In genomic region chr14:31204844-31205243, GRCm38 (mm10) we compare ENCODE assay signal across 8 mouse cellular contexts. TPM values are rescaled to one million over a fixed set of nuclear protein-coding genes. Genes with fewer than 3 reads are reported as not detected.
DNase-seq lines count a peak whose midpoint lies in the region; ATAC-seq lines count a peak whose summit lies in the region.

No protein-coding gene starts in this region.

- H3K4me1 ChIP-seq in kidney, embryonic 15.5 days = peaks cover 26% of the 10 kb centered on the region
- peaks cover 9% of the 10 kb centered on the region; the same call in 1 of the 2 replicates for H3K4me1 ChIP-seq in brown adipose tissue, adult 24 weeks (ENCODE audit: control insufficient read depth, insufficient read depth, insufficient read length, low read length)
- H3K4me1 ChIP-seq in hindbrain, embryonic 14.5 days (replicated peaks; ENCODE audit: control insufficient read depth, insufficient read depth, low read length) = peaks cover 20% of the 10 kb centered on the region
- peaks cover 17% of the 10 kb centered on the region for H3K4me1 ChIP-seq in midbrain, embryonic 14.5 days (ENCODE audit: control insufficient read depth, insufficient read depth, low read length)

- ATAC-seq in kidney, embryonic 15.5 days (replicated peaks; ENCODE audit: low FRiP score) = no peak
- no peak for ATAC-seq in hindbrain, embryonic 14.5 days (ENCODE audit: low FRiP score)
- ATAC-seq in midbrain, embryonic 14.5 days (ENCODE audit: low FRiP score, low TSS enrichment) = no peak
- no peak for ATAC-seq in monocyte, adult 5-6 weeks (replicated peaks; ENCODE audit: insufficient number of reproducible peaks, low FRiP score, low TSS enrichment, poor library complexity, severe bottlenecking)

- H3K27ac ChIP-seq in kidney, embryonic 15.5 days = peak overlapping the region; percentile 92
- peak overlapping the region; percentile 78; the same call in 1 of the 2 replicates for H3K27ac ChIP-seq in brown adipose tissue, adult 24 weeks (replicated peaks; ENCODE audit: low read depth, low read length)
- peak overlapping the region; percentile 90 for H3K27ac ChIP-seq in hindbrain, embryonic 14.5 days
- H3K27ac ChIP-seq in midbrain, embryonic 14.5 days (replicated peaks; ENCODE audit: low read depth, low read length) = peak overlapping the region; percentile 90

- H3K36me3 ChIP-seq in kidney, embryonic 15.5 days = peaks cover 47% of the 10 kb centered on the region
- peaks cover 46% of the 10 kb centered on the region for H3K36me3 ChIP-seq in hindbrain, embryonic 14.5 days (replicated peaks; ENCODE audit: control insufficient read depth, insufficient read depth)
- peaks cover 44% of the 10 kb centered on the region for H3K36me3 ChIP-seq in midbrain, embryonic 14.5 days (ENCODE audit: control insufficient read depth, insufficient read depth, low read length)

- 47% methylated on average over 4 of the region's 4 CpGs for WGBS in kidney, embryonic 15.5 days
- 74% methylated on average over 4 of the region's 4 CpGs for WGBS in hindbrain, embryonic 14.5 days
- 77% methylated on average over 4 of the region's 4 CpGs for WGBS in midbrain, embryonic 14.5 days

- peak overlapping the region; percentile 89 for H3K4me2 ChIP-seq in kidney, embryonic 15.5 days
- H3K4me2 ChIP-seq in hindbrain, embryonic 14.5 days (replicated peaks) = peak overlapping the region; percentile 98
- H3K4me2 ChIP-seq in midbrain, embryonic 14.5 days (ENCODE audit: low read length) = peak overlapping the region; percentile 98

- no peaks in the 10 kb centered on the region for H3K9me3 ChIP-seq in kidney, embryonic 15.5 days (replicated peaks)
- H3K9me3 ChIP-seq in hindbrain, embryonic 14.5 days (ENCODE audit: control insufficient read depth, low read length) = no peaks in the 10 kb centered on the region
- H3K9me3 ChIP-seq in midbrain, embryonic 14.5 days (ENCODE audit: control insufficient read depth, low read length) = no peaks in the 10 kb centered on the region

- H3K4me3 ChIP-seq in kidney, embryonic 15.5 days (replicated peaks) = peak overlapping the region; percentile 83
- peak overlapping the region; percentile 86 for H3K4me3 ChIP-seq in brown adipose tissue, adult 24 weeks (ENCODE audit: insufficient read depth, low read depth, low read length)
- H3K4me3 ChIP-seq in hindbrain, embryonic 14.5 days (replicated peaks; ENCODE audit: low read length) = peak overlapping the region; percentile 91
- peak overlapping the region; percentile 65 for H3K4me3 ChIP-seq in midbrain, embryonic 14.5 days (replicated peaks; ENCODE audit: low read depth, low read length)

- no peaks in the 10 kb centered on the region for H3K27me3 ChIP-seq in kidney, embryonic 15.5 days
- no peaks in the 10 kb centered on the region for H3K27me3 ChIP-seq in hindbrain, embryonic 14.5 days (ENCODE audit: control insufficient read depth, insufficient read depth, low read length)
- H3K27me3 ChIP-seq in midbrain, embryonic 14.5 days (ENCODE audit: control insufficient read depth, insufficient read depth, low read length) = no peaks in the 10 kb centered on the region

- DNase-seq in kidney, postnatal 36 days = no peak
- DNase-seq in hindbrain, embryonic 14.5 days (ENCODE audit: low spot score) = no peak
- DNase-seq in midbrain, embryonic 14.5 days = no peak
- DNase-seq in embryo, embryonic 9.5 days (ENCODE audit: extremely low spot score) = no peak
- DNase-seq in layer of hippocampus, postnatal 36 days = no peak

- peak overlapping the region; percentile 94 for H3K9ac ChIP-seq in kidney, embryonic 15.5 days
- H3K9ac ChIP-seq in hindbrain, embryonic 14.5 days = peak overlapping the region; percentile 97
- peak overlapping the region; percentile 82 for H3K9ac ChIP-seq in midbrain, embryonic 14.5 days (replicated peaks; ENCODE audit: low read length)

RNA-seq across cellular contexts. Expression of gene Tnnc1, which starts 3.3 kb away (rescaled TPM):
- 19.5 and 33.2 TPM in 2 replicates for polyA plus RNA-seq in kidney, embryonic 15.5 days (2015; fragmentation: Nextera tagmentation; extraction: Ambion mirVana)
- 17.2 and 24.4 TPM in 2 replicates for polyA plus RNA-seq in brown adipose tissue, adult 24 weeks (2012; ENCODE audit: insufficient read depth, insufficient read length, missing spikeins)
- 2.4 and 3.2 TPM in 2 replicates for polyA plus RNA-seq in hindbrain, embryonic 14.5 days (2014; fragmentation: Nextera tagmentation; extraction: Ambion mirVana)
- 2.1 and 2.6 TPM in 2 replicates for polyA plus RNA-seq in midbrain, embryonic 14.5 days (2014; fragmentation: Nextera tagmentation; extraction: Ambion mirVana)
- total RNA-seq in monocyte, adult 5-6 weeks (2017) = not detected in 3 replicates
- 1 to 10 TPM; 3.8 to 4.4 TPM for total RNA-seq in layer of hippocampus, postnatal 36 days (2021)

RNA-seq across cellular contexts. Expression of gene Nisch, which starts 11.9 kb away (rescaled TPM):
- polyA plus RNA-seq in kidney, embryonic 15.5 days (2015; fragmentation: Nextera tagmentation; extraction: Ambion mirVana) = 351 and 428 TPM in 2 replicates
- 83.6 and 84.5 TPM in 2 replicates for polyA plus RNA-seq in brown adipose tissue, adult 24 weeks (2012; ENCODE audit: insufficient read depth, insufficient read length, missing spikeins)
- 304 and 309 TPM in 2 replicates for polyA plus RNA-seq in hindbrain, embryonic 14.5 days (2014; fragmentation: Nextera tagmentation; extraction: Ambion mirVana)
- 280 and 343 TPM in 2 replicates for polyA plus RNA-seq in midbrain, embryonic 14.5 days (2014; fragmentation: Nextera tagmentation; extraction: Ambion mirVana)
- total RNA-seq in monocyte, adult 5-6 weeks (2017) = 88.8 to 157 TPM (median 111 TPM) in 3 replicates
- 100 to 1,000 TPM; 458 to 488 TPM for total RNA-seq in layer of hippocampus, postnatal 36 days (2021)

RNA-seq across cellular contexts. Expression of gene Sema3g, which starts 12.8 kb away (rescaled TPM):
- polyA plus RNA-seq in kidney, embryonic 15.5 days (2015; fragmentation: Nextera tagmentation; extraction: Ambion mirVana) = 3.7 and 3.8 TPM in 2 replicates
- polyA plus RNA-seq in brown adipose tissue, adult 24 weeks (2012; ENCODE audit: insufficient read depth, insufficient read length, missing spikeins) = 5.4 and 10.5 TPM in 2 replicates
- 0.27 and 0.32 TPM in 2 replicates for polyA plus RNA-seq in hindbrain, embryonic 14.5 days (2014; fragmentation: Nextera tagmentation; extraction: Ambion mirVana)
- polyA plus RNA-seq in midbrain, embryonic 14.5 days (2014; fragmentation: Nextera tagmentation; extraction: Ambion mirVana) = 0.12 and 0.24 TPM in 2 replicates
- not detected in 3 replicates for total RNA-seq in monocyte, adult 5-6 weeks (2017)
- 1 to 10 TPM; 4.5 to 4.9 TPM for total RNA-seq in layer of hippocampus, postnatal 36 days (2021)

RNA-seq across cellular contexts. Expression of gene Stab1, which starts 36.4 kb away (rescaled TPM):
- polyA plus RNA-seq in kidney, embryonic 15.5 days (2015; fragmentation: Nextera tagmentation; extraction: Ambion mirVana) = 32.6 and 40.6 TPM in 2 replicates
- polyA plus RNA-seq in brown adipose tissue, adult 24 weeks (2012; ENCODE audit: insufficient read depth, insufficient read length, missing spikeins) = 25.2 and 28.0 TPM in 2 replicates
- 17.9 and 27.6 TPM in 2 replicates for polyA plus RNA-seq in hindbrain, embryonic 14.5 days (2014; fragmentation: Nextera tagmentation; extraction: Ambion mirVana)
- 6.6 and 26.6 TPM in 2 replicates for polyA plus RNA-seq in midbrain, embryonic 14.5 days (2014; fragmentation: Nextera tagmentation; extraction: Ambion mirVana)
- total RNA-seq in monocyte, adult 5-6 weeks (2017) = not detected in 3 replicates
- total RNA-seq in layer of hippocampus, postnatal 36 days (2021) = 10 to 100 TPM; 16.6 to 24.0 TPM

RNA-seq across cellular contexts. Expression of gene Phf7, which starts 46.3 kb away (rescaled TPM):
- 12.6 and 13.3 TPM in 2 replicates for polyA plus RNA-seq in kidney, embryonic 15.5 days (2015; fragmentation: Nextera tagmentation; extraction: Ambion mirVana)
- polyA plus RNA-seq in brown adipose tissue, adult 24 weeks (2012; ENCODE audit: insufficient read depth, insufficient read length, missing spikeins) = 7.3 and 9.9 TPM in 2 replicates
- polyA plus RNA-seq in hindbrain, embryonic 14.5 days (2014; fragmentation: Nextera tagmentation; extraction: Ambion mirVana) = 10.4 and 10.7 TPM in 2 replicates
- polyA plus RNA-seq in midbrain, embryonic 14.5 days (2014; fragmentation: Nextera tagmentation; extraction: Ambion mirVana) = 12.0 and 12.1 TPM in 2 replicates
- total RNA-seq in monocyte, adult 5-6 weeks (2017) = 13.2 to 19.6 TPM (median 14.0 TPM) in 3 replicates
- total RNA-seq in layer of hippocampus, postnatal 36 days (2021) = 1 to 10 TPM; 3.5 to 3.6 TPM
